Mouse (Mus musculus) layer of hippocampus, adult 9-11 months (tissue): ENCODE results near the gene Adora2b.
"Not testable (repeated sequence)": the region's sequence is repeated elsewhere in the genome, so short reads cannot be mapped to it uniquely, and the experiment has no call there.

Source experiments
- DNase-seq: peaks from one replicate; pipeline ENCODE4 v3.0.0; 2022

The Adora2b gene

DNA sequence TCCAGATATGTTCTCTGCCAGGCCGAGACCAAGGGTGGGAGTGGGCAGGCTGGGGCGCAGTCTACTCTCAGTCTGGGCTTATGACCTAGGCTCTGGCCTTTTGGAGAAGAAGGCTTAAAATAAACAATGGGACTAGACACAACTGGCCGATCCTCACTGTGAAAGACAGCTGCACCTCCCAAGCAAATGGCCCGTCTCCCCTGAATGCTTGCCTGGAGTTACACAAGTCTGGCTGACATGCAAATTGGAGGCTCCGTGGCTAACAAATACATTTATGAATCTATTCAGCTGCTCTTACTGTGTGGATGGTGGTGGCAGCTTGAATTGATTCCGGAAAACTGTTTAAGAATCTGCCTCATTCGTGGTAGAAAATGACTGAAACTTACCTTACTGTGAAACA, 16.9 kb downstream of the Adora2b start:
- no peak for DNase-seq

DNA sequence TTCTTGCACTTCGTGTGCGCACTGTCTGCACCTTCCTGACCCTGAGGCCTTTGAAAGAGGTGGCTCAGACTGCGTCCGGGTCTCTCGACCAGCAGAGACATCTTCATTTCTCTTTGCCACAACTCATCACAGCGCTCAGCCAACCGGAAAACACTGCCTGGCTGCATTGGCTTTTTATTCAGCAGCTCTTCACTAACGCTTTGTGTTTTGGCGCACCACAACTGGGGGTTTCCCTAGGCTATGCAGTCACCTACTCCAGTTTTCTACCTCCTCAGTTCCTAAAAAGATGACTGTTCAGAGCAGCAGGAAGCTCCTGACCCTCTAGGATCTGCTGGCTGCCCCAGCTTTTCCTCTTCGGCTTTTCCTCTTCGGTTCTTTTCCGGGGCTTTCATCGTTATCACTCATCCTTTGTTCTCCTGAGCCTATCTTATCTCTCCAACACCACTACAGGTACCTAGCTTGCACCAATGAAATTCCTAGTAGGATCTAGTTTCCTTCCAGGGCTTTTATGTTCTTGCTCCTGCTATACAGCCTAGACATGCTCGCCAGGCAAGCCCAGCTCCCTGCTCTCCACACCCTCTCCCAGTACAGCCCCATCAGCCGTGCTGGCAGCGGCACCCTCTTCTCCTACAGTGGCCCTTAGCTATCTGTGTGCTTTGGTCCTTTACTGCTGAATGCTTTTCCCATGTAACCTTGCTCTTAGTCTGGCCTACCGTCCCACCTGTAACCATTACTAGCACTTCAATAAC, 17.9 kb downstream of the Adora2b start:
- DNase-seq: no peak

DNA sequence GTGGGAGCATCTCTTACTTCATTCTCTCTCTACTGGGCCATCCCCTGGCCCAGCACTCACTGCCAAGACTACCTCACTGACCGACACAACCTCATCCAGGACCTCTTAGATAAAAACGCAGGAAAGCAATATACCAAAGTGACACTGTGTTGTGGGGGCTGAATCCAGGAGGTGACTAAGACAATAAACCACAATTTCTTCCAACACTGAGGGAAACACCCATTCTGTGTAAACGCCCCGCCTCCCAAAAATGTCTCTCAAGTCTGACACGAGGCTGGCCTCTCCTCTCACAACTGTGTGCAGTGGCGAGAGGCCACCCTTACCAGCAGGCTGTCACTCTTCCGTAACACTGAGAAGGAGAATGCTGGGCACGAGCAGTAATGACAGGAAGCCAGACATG, 19.6 kb downstream of the Adora2b start:
- DNase-seq: no peak

DNA sequence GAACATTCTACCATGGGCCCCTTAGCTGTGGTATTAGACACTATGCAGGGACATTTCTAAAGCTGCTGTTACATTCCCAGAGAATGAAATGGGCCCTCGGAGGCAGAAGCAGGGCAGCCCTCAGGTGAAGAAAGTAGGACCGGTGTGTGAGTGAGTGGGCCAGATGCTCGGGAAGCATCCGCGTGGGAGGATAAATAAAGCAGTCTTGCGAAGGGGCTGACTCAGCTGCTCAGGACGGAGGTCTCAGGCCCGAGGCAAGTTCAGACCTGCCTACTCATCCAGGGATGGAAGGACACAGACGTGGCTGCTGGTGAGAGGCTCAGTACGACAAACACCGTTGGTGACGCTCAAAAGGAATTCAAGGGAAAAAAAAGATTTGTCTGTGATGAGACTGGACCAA, 20.3 kb downstream of the Adora2b start:
- no peak for DNase-seq

DNA sequence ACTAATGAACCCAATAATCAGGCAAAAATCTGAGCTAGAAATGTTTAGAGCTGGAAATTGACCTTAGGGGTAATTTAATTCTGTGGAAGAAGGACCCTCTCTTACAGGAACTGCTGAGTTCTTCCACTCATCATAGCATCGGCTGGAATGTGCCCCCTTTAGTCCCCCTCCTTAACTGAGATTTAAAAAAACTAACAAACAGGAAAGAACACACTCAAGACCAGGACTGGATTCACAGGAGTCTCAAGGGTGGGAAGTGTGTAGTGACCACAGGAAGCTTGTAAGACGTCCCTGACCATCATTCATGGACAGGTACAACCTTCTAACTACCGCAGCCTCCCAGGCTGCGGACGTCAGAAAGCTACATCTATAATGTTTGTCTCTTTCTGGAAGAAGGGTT, 22.1 kb downstream of the Adora2b start:
- no peak for DNase-seq

DNA sequence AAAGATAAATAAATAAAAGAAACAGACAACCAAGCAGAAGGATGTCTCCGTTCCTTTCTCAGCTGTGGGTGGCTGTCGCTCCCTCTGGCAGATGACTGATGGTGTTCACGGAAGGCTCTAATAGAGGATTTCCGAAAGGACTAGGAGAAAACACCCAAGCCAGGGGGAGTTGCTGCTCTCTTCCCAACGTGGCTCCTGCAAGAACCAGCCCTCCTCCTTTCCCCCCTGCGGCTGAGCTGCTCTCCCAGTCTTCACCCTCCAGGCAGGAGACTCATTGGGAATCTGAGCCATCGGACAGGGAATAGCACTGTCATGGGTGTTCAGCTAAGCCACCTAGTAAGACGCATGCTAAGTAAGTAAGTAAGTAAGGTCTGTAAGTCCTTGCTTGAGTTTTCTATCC, 28.3 kb downstream of the Adora2b start:
- no peak for DNase-seq

DNA sequence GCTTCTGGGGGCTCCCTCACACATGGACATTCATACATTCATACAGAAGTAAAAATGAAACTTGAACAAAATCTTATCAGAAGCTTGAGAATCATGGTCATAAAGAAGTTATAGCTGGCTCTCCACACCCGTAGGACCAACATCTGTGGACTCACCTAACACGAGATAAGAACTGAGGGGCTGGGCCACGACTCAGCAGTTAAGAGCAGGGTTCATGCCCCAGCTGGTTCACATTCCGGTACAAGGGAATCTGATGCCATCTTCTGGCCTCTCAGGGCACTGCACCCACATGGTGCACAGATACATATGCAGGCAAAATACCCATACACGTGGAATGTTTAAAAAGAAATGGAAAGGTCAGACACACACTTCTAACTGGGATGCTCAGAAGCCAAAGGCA, 29.2 kb downstream of the Adora2b start:
- DNase-seq: peak; percentile 28

DNA sequence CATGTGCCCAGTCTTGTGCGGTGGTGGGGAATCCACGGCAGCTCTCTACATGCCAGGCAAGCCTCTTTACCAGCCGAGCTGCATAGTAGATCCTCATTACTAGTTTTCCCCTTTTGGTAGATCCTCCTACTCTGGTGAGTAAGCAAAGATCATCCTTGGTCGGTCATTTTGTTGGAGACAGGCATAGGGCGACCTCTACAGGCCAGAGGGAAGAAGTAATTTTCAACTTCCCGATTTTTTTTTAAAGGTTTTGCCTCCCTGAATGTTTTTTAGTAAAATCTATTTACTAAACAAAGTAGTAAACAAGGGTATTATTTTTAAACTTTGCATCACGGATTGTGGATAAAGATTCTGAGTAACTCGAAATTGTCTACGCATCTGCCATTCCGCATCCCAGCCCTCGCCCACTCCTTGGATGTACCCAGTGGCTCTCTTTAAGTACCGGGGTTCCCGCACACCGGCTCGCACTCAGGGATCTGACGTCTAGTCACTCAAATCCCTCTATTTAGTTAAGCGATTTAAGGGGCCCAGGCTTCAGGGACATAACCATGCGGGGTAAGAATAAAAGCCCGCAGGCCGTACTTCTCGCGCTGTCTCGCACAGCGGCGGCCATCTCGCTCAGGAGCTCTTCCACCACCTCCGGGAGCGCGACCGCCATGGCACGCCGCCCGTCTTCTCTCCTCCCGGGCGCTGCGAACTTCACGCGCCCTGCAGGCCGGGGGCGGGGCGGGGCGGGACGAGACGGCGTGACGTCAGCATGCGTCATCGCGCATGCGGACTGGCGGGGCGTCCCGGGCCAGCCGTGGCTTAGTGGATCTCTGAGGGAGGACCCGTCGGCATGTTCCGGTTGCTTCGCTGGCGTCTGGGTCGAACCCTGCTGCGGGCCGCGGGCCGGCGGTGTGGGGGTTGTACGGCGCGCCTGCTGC, 32.2 kb downstream of the Adora2b start, which contains the start of the genes Zswim7 and Ttc19:
Zswim7 (minus strand) TSS at position 701 of the 926 bp plus-strand sequence.
Ttc19 (plus strand) TSS at position 799 of the 926 bp plus-strand sequence.
- peak; percentile 91 for DNase-seq

DNA sequence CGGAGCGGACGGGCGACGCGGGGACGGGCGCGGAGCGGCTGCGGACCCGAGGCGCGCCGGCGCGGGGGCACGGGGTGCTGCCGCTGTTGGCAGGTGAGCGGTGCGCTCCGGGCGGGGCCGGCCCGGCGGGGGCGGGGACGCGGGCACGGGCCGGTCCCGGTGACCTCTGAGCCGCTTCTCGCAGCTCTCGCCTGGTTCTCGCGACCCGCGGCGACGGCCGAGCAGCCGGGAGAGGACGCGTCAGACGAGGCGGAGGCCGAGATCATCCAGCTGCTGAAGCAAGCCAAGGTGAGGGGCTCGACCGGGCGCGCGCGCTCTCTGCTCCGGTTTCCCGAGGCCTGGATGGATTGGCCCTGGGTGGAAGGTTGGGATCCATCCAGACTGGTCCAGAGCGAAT, 32.8 kb downstream of the Adora2b start:
- no peak for DNase-seq

DNA sequence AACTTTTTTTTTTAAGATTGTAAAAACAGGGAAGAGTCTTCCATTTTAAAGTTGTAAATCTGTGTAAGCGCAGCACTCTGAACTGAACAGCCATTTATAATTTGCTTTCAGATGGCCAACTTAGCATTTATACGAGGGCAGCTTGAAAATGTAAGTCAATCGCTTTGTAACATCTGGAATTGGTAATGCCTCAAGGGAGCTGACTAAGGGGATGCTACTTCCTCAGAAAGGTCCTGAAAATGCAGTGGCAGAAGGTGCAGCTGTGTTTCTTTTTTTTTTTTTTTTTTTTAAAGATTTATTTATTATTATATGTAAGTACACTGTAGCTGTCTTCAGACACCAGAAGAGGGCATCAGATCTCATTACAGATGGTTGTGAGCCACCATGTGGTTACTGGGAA, 35.2 kb downstream of the Adora2b start:
- not testable (repeated sequence) for DNase-seq

DNA sequence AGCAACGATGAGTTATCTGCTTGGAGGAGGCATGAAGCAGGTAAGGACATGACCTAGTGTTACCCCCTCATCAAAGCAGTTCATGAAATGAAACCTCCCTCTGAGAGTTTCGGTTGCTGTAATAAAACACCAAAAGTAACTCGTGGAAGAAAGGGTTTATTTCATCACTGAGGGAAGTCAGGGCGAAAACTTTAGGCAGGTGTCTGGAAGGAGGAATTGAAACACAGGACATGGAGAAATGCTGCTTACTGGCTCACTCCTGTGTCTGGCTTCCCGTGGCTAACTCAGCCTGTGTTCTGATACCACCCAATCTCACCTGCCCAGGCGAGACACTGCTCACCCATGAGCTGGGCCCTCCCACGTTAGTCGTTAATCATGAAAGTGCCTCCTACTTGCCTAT, 36.2 kb downstream of the Adora2b start:
- DNase-seq: no peak

DNA sequence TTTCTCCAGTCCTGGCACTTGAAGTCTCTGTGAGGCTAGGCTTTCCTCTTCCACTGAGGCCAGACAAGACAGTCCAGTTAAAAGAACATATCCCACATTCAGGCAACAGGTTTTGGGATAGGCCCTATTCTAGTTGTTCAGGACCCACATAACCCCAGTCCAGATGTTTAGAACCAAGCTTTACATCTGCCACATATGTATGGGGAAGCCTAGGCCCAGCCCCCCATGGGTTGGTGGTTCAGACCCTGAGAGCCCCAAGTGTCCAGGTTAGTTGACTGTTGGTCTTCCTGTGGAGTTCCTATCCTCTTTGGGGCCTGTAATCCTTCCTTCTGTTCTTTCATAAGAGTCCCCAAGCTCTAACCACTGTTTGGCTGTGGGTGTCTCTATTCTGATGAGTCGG, 38.9 kb downstream of the Adora2b start:
- no peak for DNase-seq

DNA sequence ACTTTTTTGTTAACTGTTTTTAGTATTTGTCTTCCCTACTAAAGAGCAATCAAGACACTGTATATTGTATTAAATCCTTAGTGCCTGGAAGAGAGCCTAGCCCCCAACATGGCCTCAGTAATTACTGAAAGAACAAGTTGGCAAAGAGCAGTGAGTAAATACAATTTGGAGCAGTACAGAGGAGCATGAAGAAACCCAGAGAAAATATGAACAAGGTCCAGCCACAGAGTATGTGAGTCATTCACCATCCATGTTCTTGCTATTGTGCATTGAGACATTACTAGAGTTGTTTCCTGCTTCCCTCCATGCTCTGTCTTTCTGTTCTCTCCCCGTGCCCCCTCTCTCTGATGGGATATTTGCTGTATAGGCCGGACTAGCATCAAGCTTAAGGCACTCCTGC, 45.3 kb downstream of the Adora2b start:
- DNase-seq: no peak

DNA sequence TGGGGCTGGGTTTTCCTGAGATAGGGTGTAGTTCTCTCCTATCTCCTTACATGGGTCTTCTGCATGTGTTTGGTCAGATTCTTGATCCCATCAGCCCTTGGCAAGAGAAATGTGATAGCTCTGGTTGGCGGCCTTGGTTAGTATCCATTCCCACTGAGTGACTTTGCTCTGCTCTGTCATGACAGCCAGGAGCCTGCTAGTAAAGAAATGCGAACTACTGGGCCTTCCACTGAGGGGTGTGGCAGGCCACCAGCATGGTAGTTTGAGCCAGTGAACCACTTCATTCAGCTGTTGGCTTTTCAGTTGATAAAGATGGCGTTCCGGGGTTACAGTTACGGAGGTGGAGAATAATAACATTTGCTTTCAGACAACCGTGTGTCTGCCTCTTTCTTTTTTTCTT, 50.1 kb downstream of the Adora2b start:
- DNase-seq: no peak

DNA sequence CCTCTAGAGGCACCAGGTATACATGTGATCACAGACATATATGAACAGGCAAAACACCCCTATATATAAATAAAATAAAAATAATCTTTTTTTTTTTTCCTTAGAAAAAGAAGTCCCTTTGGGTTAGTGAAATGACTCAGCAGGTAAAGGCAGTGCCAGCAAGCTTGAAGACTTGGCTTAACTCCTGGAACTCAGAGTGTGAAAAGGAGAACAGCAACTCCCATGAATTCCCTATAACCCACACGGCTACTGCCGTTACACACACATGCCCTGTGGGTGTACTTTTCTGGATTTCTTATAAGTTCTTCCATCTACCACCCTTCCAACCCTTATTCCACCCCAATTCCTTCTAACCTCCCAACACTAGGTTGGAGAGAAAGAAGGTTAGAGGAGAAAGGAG, 57.1 kb downstream of the Adora2b start:
- no peak for DNase-seq

DNA sequence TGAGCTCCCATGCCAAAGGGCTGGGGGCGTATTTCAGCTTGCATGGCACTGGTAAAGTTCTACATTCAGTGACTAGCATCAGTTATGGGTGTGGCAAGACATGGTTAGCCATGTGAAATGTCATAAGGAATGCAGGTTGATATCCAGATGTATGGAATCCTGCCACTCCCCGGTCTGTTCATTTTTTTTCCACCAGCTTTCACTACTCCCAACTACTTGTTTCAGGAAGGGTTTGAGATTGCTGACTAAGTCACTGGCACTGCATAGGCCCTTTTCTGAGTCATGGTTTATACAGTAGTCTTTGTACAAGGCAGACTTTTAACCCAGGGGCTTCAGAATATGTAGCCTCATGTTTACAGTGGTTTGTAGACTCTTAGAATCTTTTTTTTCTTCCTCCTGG, 60.5 kb downstream of the Adora2b start:
- DNase-seq: no peak

DNA sequence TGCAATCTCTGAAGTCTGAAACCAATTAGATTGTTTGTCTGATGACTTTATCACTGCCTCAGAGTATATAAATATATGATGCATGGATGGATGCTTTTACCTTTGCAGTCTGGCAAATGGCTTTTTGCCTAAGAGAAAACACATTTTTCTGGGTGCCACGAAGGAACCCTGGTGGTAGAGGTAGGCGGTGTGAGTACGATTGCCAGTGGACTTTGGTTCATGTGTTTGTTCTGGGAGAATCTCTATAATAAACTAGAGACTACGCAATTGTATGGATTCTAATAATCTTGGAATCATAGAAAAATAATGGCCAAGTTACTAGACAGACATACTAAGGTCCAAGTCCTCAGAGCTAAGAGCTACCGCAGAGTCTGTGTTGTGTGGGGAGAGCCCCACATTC, 66.2 kb downstream of the Adora2b start:
- no peak for DNase-seq
